Mouse (Mus musculus): ENCODE results near the gene Mrpl55.

DNA sequence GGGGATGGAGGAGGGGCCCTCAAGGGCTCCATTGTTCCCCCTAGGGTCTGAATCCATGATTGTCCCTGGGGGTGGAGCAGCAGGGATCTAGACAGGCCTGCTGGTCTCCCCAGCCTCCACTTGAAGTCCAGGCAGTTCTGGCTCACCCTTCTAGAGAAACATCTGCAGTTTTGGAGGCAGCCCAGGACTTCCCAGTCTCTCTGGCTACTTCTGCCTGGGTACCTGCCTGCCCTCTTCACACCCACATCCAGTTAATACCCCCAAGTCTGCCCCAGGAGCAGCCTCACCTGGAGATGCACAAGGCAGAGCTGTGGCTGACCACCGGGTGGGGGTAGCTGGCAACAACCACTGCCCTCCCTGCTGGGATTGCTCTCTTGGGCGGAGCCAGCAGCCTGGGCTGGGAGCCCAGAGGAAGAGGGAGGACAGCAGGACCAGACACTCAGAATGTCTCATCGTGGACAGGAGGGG, 19.4 kb upstream of the Mrpl55 start, which contains the start of gene Gjc2:
- TF ChIP-seq ZKSCAN1 (IDR thresholded peaks at IDR 0.05; ENCODE audit: low read depth, low read length) (no peak), CTCF (IDR thresholded peaks at IDR 0.05 in 2 of 3, conservative IDR thresholded peaks at IDR 0.05 in 1 of 3; ENCODE audit: control insufficient read depth in 1 of 3, insufficient read depth in 1 of 3, low read depth in 2 of 3, low read length in 3 of 3, poor library complexity in 1 of 3, severe bottlenecking in 1 of 3) (no peak), USF1 (IDR thresholded peaks at IDR 0.05; ENCODE audit: low read depth, low read length) (no peak), ELF1 (IDR thresholded peaks at IDR 0.05; ENCODE audit: low read depth, low read length) (no peak), KAT2A (conservative IDR thresholded peaks at IDR 0.05; ENCODE audit: low read depth, low read length) (no peak), TCF12 (IDR thresholded peaks at IDR 0.05; ENCODE audit: low read depth, low read length) (no peak), SMC3 (IDR thresholded peaks at IDR 0.05; ENCODE audit: low read depth, low read length) (no peak), POLR2A (IDR thresholded peaks at IDR 0.05; ENCODE audit: control insufficient read depth in 1 of 2, insufficient read depth in 1 of 2, low read depth in 1 of 2, low read length in 2 of 2, poor library complexity in 1 of 2) (0 out of 4 replicates have a peak, but pooled peaks of 1 of the 2 experiments have one; percentile 6)
